Mouse (Mus musculus) liver, postnatal 0 days (tissue): ENCODE measurements around the gene Mpv17l2. TPM values are rescaled to one million over a fixed set of nuclear protein-coding genes. Genes with fewer than 3 reads are reported as not detected.

Source experiments
- ATAC-seq: fragments of 200-750 bp; cut with Nextera tagmentation; 2 replicates; pipeline ENCODE4 v1.8.0; 2017; ENCODE audit warnings: mild to moderate bottlenecking, moderate library complexity
- DNase-seq: peaks from one replicate; pipeline ENCODE4 v3.0.0-alpha.2; 2016
- H3K27ac ChIP-seq: fragments of 300-500 bp; sonication (generic); 2 replicates; pipeline ENCODE4 v1.5.1; 2014; ENCODE audit warnings: antibody characterized with exemption, moderate library complexity, mild to moderate bottlenecking, low read depth
- H3K27me3 ChIP-seq: fragments of 300-500 bp; sonication (generic); 2 replicates; pipeline ENCODE4 v1.6.1; 2014; ENCODE audit warnings: low read length, control low read depth, mixed read lengths; ENCODE audit not compliant: insufficient read depth
- H3K36me3 ChIP-seq: fragments of 300-500 bp; sonication (generic); replicated peaks from 2 replicates; pipeline ENCODE4 v1.6.1; 2014; ENCODE audit warnings: mild to moderate bottlenecking, control low read depth, low read length, moderate library complexity, mixed read lengths; ENCODE audit not compliant: insufficient read depth
- H3K4me1 ChIP-seq: fragments of 300-500 bp; sonication (generic); 2 replicates; pipeline ENCODE4 v1.6.1; 2014; ENCODE audit warnings: antibody characterized with exemption, mild to moderate bottlenecking, control low read depth; ENCODE audit not compliant: insufficient read depth
- H3K4me2 ChIP-seq: fragments of 300-500 bp; sonication (generic); 2 replicates; pipeline ENCODE4 v1.6.1; 2014; ENCODE audit warnings: low read depth, mild to moderate bottlenecking, low read length, moderate library complexity, mixed read lengths
- H3K4me3 ChIP-seq: fragments of 300-500 bp; sonication (generic); 2 replicates; pipeline ENCODE4 v1.5.1; 2014; ENCODE audit warnings: low read depth, low read length
- H3K9ac ChIP-seq: fragments of 300-500 bp; sonication (generic); replicated peaks from 2 replicates; pipeline ENCODE4 v1.6.1; 2014; ENCODE audit warnings: mild to moderate bottlenecking, moderate library complexity
- H3K9me3 ChIP-seq: fragments of 300-500 bp; sonication (generic); 2 replicates; pipeline ENCODE4 v1.6.1; 2016; ENCODE audit warnings: mild to moderate bottlenecking, control low read depth, low read length, mixed read lengths
- CTCF ChIP-seq: sonication (generic); IDR thresholded peaks from 2 replicates; pipeline ENCODE4 v1.5.1; 2016; ENCODE audit warnings: antibody characterized with exemption, low read depth
- EP300 ChIP-seq: IDR thresholded peaks from 2 replicates; pipeline ENCODE4 v1.6.1; 2016; ENCODE audit warnings: antibody characterized with exemption, low read depth, mild to moderate bottlenecking
- WGBS: fragments of 180-500 bp; shearing (Covaris S2); extraction: QIAGEN DNeasy Blood & Tissue Kit; methylation state at CpG from one replicate; pipeline ENCODE4 v1.1.7; 2014; ENCODE audit not compliant: insufficient replicate concordance; 5-methylcytosine and 5-hydroxymethylcytosine counted together
- polyA plus RNA-seq: library from polyadenylated mRNA; unstranded; fragments of >200 nt; fragmentation: Nextera tagmentation; extraction: Ambion mirVana; gene quantifications from 2 replicates; pipeline ENCODE4 v1.2.1, GENCODE M21; 2015

Gene Mpv17l2
- polyA plus RNA-seq, 1 experiment from 2014 or later, result 36.3 TPM

- DNase-seq (no peak), ATAC-seq (no peak)
- H3K4me3 ChIP-seq, result no peak overlapping the region
- H3K27me3 ChIP-seq, result no peaks in the 10 kb centered on the region
- H3K4me2 ChIP-seq, result no peak overlapping the region
- H3K9me3 ChIP-seq, result no peaks in the 10 kb centered on the region
- no peak overlapping the region; the same call in 1 of the 2 replicates for H3K9ac ChIP-seq
- H3K27ac ChIP-seq, result no peak overlapping the region
- peaks cover 38% of the 10 kb centered on the region for H3K4me1 ChIP-seq
- TF ChIP-seq CTCF (no peak), EP300 (no peak)
- 89% methylated on average over 18 of the region's 18 CpGs for WGBS
- peaks cover 29% of the 10 kb centered on the region for H3K36me3 ChIP-seq
These were observed 14.0 kb upstream of the Mpv17l2 start for GRCm38 (mm10) chr8:70774740-70775139.

GRCm38 (mm10) chr8:70773833-70774232, 13.1 kb upstream of the Mpv17l2 start:
- Histone ChIP-seq H3K27ac (no peak overlapping the region), H3K9me3 (no peaks in the 10 kb centered on the region), H3K36me3 (peaks cover 23% of the 10 kb centered on the region), H3K4me1 (peaks cover 45% of the 10 kb centered on the region), H3K27me3 (no peaks in the 10 kb centered on the region), H3K4me2 (no peak overlapping the region), H3K4me3 (no peak overlapping the region), H3K9ac (peak overlapping the region; percentile 51)
- ATAC-seq (no peak), DNase-seq (peak; percentile 72)
- 42% methylated on average over 9 of the region's 9 CpGs for WGBS
- TF ChIP-seq CTCF (no peak), EP300 (no peak)

GRCm38 (mm10) chr8:70773410-70773809, 12.7 kb upstream of the Mpv17l2 start:
- DNase-seq, result no peak
- 86% methylated on average over 5 of the region's 5 CpGs for WGBS
- peak overlapping the region; percentile 5; the same call in 1 of the 2 replicates for H3K9ac ChIP-seq
- TF ChIP-seq EP300 (no peak), CTCF (no peak)
- no peak overlapping the region for H3K4me3 ChIP-seq
- no peak overlapping the region for H3K27ac ChIP-seq
- no peak overlapping the region for H3K4me2 ChIP-seq
- peaks cover 23% of the 10 kb centered on the region for H3K36me3 ChIP-seq
- no peaks in the 10 kb centered on the region for H3K27me3 ChIP-seq
- peaks cover 46% of the 10 kb centered on the region for H3K4me1 ChIP-seq
- ATAC-seq, result no peak
- H3K9me3 ChIP-seq, result no peaks in the 10 kb centered on the region

GRCm38 (mm10) chr8:70772890-70773289, 12.1 kb upstream of the Mpv17l2 start:
- Histone ChIP-seq H3K4me1 (peaks cover 44% of the 10 kb centered on the region), H3K9me3 (no peaks in the 10 kb centered on the region), H3K9ac (no peak overlapping the region), H3K27me3 (no peaks in the 10 kb centered on the region), H3K27ac (no peak overlapping the region), H3K36me3 (peaks cover 26% of the 10 kb centered on the region), H3K4me2 (no peak overlapping the region), H3K4me3 (no peak overlapping the region)
- DNase-seq (no peak), ATAC-seq (no peak)
- TF ChIP-seq EP300 (no peak), CTCF (no peak)
- WGBS, result 87% methylated on average over 9 of the region's 9 CpGs

- H3K4me3 ChIP-seq, result no peak overlapping the region
- no peaks in the 10 kb centered on the region for H3K27me3 ChIP-seq
- no peak overlapping the region for H3K9ac ChIP-seq
- H3K4me2 ChIP-seq, result no peak overlapping the region
- no peak for DNase-seq
- H3K9me3 ChIP-seq, result no peaks in the 10 kb centered on the region
- H3K27ac ChIP-seq, result no peak overlapping the region
- no peak for ATAC-seq
- peaks cover 26% of the 10 kb centered on the region for H3K36me3 ChIP-seq
- TF ChIP-seq CTCF (no peak), EP300 (no peak)
- peaks cover 43% of the 10 kb centered on the region for H3K4me1 ChIP-seq
- WGBS, result 91% methylated on average over 13 of the region's 13 CpGs
These were observed 11.3 kb upstream of the Mpv17l2 start for GRCm38 (mm10) chr8:70772075-70772474.

- no peak overlapping the region for H3K27ac ChIP-seq
- TF ChIP-seq CTCF (no peak), EP300 (no peak)
- H3K9ac ChIP-seq, result no peak overlapping the region
- DNase-seq (no peak), ATAC-seq (no peak)
- peaks cover 50% of the 10 kb centered on the region for H3K4me1 ChIP-seq
- no peaks in the 10 kb centered on the region for H3K27me3 ChIP-seq
- WGBS, result 69% methylated on average over 7 of the region's 7 CpGs
- H3K4me2 ChIP-seq, result no peak overlapping the region
- no peak overlapping the region for H3K4me3 ChIP-seq
- peaks cover 26% of the 10 kb centered on the region for H3K36me3 ChIP-seq
- no peaks in the 10 kb centered on the region for H3K9me3 ChIP-seq
These were observed 10.5 kb upstream of the Mpv17l2 start for GRCm38 (mm10) chr8:70771217-70771616.

GRCm38 (mm10) chr8:70770748-70771147, 10.0 kb upstream of the Mpv17l2 start:
- WGBS, result 89% methylated on average over 13 of the region's 13 CpGs
- peaks cover 26% of the 10 kb centered on the region for H3K36me3 ChIP-seq
- no peak for ATAC-seq
- no peak overlapping the region for H3K9ac ChIP-seq
- TF ChIP-seq EP300, result no peak
- no peak for TF ChIP-seq CTCF
- H3K4me3 ChIP-seq, result no peak overlapping the region
- H3K4me1 ChIP-seq, result peaks cover 50% of the 10 kb centered on the region
- no peaks in the 10 kb centered on the region for H3K9me3 ChIP-seq
- no peak for DNase-seq
- no peak overlapping the region for H3K27ac ChIP-seq
- no peaks in the 10 kb centered on the region for H3K27me3 ChIP-seq
- no peak overlapping the region for H3K4me2 ChIP-seq
